Mouse (Mus musculus): ENCODE results near the gene Zfp51. TPM values are rescaled to one million over a fixed set of nuclear protein-coding genes. Genes with fewer than 3 reads are reported as not detected.
A peak's percentile ranks its signal among the peaks of the same experiment; 100 is the strongest.
"Not testable (repeated sequence)": the region's sequence is repeated elsewhere in the genome, so short reads cannot be mapped to it uniquely, and the experiment has no call there.

Zfp51 gene
- polyA plus RNA-seq, 2 experiments, result 2.3 to 6.9 TPM

GRCm38 (mm10) chr17:21463550-21463949 lies 13.4 kb downstream of the Zfp51 start:
- 81% methylated on average over 5 of the region's 5 CpGs for WGBS (ENCODE audit: insufficient replicate concordance)
- no peaks in the 10 kb centered on the region for H3K27me3 ChIP-seq (ENCODE audit: control insufficient read depth, insufficient read depth, low read length)
- no peaks in the 10 kb centered on the region for H3K4me1 ChIP-seq (replicated peaks; ENCODE audit: control insufficient read depth in 2 of 2, insufficient read depth in 2 of 2, low read length in 1 of 2)
- ATAC-seq (ENCODE audit: insufficient read depth) (no peak), DNase-seq (ENCODE audit: low read depth in 3 of 3, low spot score in 3 of 3) (no peak)
- no peaks in the 10 kb centered on the region for H3K9me3 ChIP-seq (ENCODE audit: control insufficient read depth, low read length)
- H3K4me3 ChIP-seq (ENCODE audit: insufficient read depth in 1 of 2, low read depth in 2 of 2, low read length in 2 of 2), result no peak overlapping the region
- H3K4me2 ChIP-seq (ENCODE audit: low read depth), result no peak overlapping the region
- H3K36me3 ChIP-seq (replicated peaks; ENCODE audit: control insufficient read depth, insufficient read depth, low read depth), result peaks cover 18% of the 10 kb centered on the region
- H3K9ac ChIP-seq (replicated peaks), result no peak overlapping the region
- H3K27ac ChIP-seq, result no peak overlapping the region
- TF ChIP-seq EP300 (IDR thresholded peaks at IDR 0.05; ENCODE audit: low read depth), result no peak
- no peak for TF ChIP-seq CTCF (IDR thresholded peaks at IDR 0.05; ENCODE audit: low read depth)

DNA sequence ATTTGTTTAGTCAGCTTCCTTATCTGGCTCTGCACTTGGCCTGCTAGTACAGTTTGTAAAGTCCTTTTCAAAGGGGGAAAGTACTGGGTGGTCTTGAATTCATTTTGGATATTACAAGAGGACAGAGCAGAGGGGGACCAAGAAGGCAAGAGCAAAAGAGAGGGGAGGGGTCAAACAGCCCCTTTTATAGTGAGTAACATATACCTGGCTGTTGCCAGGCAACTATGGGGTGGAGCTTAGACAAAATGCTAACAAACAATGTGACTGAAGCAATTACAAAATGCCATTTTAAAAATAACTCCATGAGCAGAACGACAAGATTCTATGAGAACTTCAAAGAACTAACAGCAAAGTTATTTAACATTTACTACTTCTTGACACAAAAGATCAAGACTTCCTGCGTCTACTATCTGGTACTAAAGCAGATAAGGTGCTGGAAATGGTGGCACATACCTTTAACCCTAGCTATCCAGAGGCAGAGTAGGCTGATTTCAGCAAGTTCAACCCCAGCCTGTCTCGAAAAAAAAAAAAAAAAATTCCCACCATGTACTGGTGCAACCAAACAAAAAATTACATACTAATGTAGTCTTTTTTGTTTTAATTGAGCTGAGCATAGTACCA lies 22.0 kb downstream of the Zfp51 start:
- DNase-seq (ENCODE audit: low read depth in 3 of 3, low spot score in 3 of 3), result no peak

GRCm38 (mm10) chr17:21472653-21473307 lies 22.6 kb downstream of the Zfp51 start:
- peaks cover 13 to 19% of the 10 kb centered on the region in 2 experiments for H3K4me1 ChIP-seq (replicated peaks; ENCODE audit: control insufficient read depth in 2 of 2, insufficient read depth in 2 of 2, low read length in 1 of 2)
- no peak overlapping the region for H3K9ac ChIP-seq (replicated peaks)
- peak overlapping the region; percentile 34 for H3K4me2 ChIP-seq (ENCODE audit: low read depth)
- H3K27me3 ChIP-seq (ENCODE audit: control insufficient read depth, insufficient read depth, low read length), result no peaks in the 10 kb centered on the region
- no peak overlapping the region for H3K27ac ChIP-seq
- no peaks in the 10 kb centered on the region for H3K9me3 ChIP-seq (ENCODE audit: control insufficient read depth, low read length)
- DNase-seq (ENCODE audit: low read depth in 3 of 3, low spot score in 3 of 3), result peak in 2 of 3 experiments; percentile 31 to 33
- H3K4me3 ChIP-seq (ENCODE audit: insufficient read depth in 1 of 2, low read depth in 2 of 2, low read length in 2 of 2), result no peak overlapping the region
- no peaks in the 10 kb centered on the region for H3K36me3 ChIP-seq (replicated peaks; ENCODE audit: control insufficient read depth, insufficient read depth, low read depth)
- 10% methylated on average over 2 of the region's 2 CpGs for WGBS (ENCODE audit: insufficient replicate concordance)
- peak; percentile 81 for ATAC-seq (ENCODE audit: insufficient read depth)
- TF ChIP-seq CTCF (IDR thresholded peaks at IDR 0.05; ENCODE audit: low read depth) (no peak), EP300 (IDR thresholded peaks at IDR 0.05; ENCODE audit: low read depth) (peak; percentile 59; the same call in 1 of the 2 replicates)

More for the DNA sequence above, 22.0 kb downstream of the Zfp51 start:
- H3K9ac ChIP-seq (replicated peaks), result no peak overlapping the region
- H3K4me1 ChIP-seq (replicated peaks; ENCODE audit: control insufficient read depth in 2 of 2, insufficient read depth in 2 of 2, low read length in 1 of 2), result peaks cover 13 to 19% of the 10 kb centered on the region in 2 experiments
- H3K36me3 ChIP-seq (replicated peaks; ENCODE audit: control insufficient read depth, insufficient read depth, low read depth), result no peaks in the 10 kb centered on the region
- peak; percentile 59; the same call in 1 of the 2 replicates for ATAC-seq (ENCODE audit: insufficient read depth)
- no peak overlapping the region for H3K4me3 ChIP-seq (ENCODE audit: insufficient read depth in 1 of 2, low read depth in 2 of 2, low read length in 2 of 2)
- H3K4me2 ChIP-seq (ENCODE audit: low read depth), result no peak overlapping the region
- WGBS (ENCODE audit: insufficient replicate concordance), result 23% methylated on average over 3 of the region's 3 CpGs
- H3K9me3 ChIP-seq (ENCODE audit: control insufficient read depth, low read length), result no peaks in the 10 kb centered on the region
- TF ChIP-seq CTCF (IDR thresholded peaks at IDR 0.05; ENCODE audit: low read depth) (no peak), EP300 (IDR thresholded peaks at IDR 0.05; ENCODE audit: low read depth) (no peak)
- no peak overlapping the region for H3K27ac ChIP-seq
- no peaks in the 10 kb centered on the region for H3K27me3 ChIP-seq (ENCODE audit: control insufficient read depth, insufficient read depth, low read length)

DNA sequence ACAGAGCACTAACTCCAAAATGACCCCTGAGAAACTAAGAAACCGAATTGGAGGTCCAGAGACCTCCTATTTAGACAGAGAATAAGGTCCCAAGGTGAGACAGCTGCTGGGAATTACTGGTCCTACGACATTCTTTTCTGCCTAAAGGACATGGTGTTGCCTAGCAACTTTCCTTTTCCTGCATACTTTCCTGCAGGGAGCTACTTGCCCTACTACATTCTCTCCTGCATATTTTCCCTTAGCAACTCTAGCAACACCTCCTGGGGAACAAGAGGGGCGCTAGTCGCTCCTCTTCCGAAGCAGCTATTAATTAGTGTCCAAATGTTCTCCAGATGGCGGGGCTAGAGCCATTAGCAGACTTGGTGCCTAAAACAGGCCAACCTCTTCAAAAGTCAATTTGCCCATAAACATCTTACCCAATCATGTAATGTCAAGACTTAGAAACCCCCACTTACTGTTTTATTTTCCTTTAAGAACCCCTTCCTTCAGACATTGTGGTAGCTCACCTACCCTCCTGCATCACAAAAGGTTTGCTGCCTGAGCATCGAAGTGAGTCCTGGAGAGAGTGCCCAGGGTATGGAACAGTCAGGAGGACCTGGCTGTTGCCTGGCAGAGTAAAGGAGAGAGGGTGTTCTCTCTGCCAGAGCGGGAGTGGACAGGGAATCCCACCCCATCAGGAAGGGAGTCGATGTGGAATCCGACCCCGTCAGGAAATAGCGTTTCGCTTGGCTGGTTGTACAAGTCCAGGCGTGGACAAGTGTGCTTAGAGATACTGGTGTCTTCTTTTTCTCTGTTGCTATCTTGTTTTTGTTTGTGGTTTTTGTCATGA lies 23.4 kb downstream of the Zfp51 start:
- no peak overlapping the region for H3K27ac ChIP-seq
- no peak overlapping the region for H3K4me3 ChIP-seq (ENCODE audit: insufficient read depth in 1 of 2, low read depth in 2 of 2, low read length in 2 of 2)
- no peaks in the 10 kb centered on the region for H3K36me3 ChIP-seq (replicated peaks; ENCODE audit: control insufficient read depth, insufficient read depth, low read depth)
- ATAC-seq (ENCODE audit: insufficient read depth) (peak; percentile 17; the same call in 1 of the 2 replicates), DNase-seq (ENCODE audit: low read depth in 3 of 3, low spot score in 3 of 3) (no peak)
- 19% methylated on average over 14 of the region's 14 CpGs for WGBS (ENCODE audit: insufficient replicate concordance)
- peak overlapping the region; percentile 34 for H3K4me2 ChIP-seq (ENCODE audit: low read depth)
- no peak for TF ChIP-seq EP300 (IDR thresholded peaks at IDR 0.05; ENCODE audit: low read depth)
- TF ChIP-seq CTCF (IDR thresholded peaks at IDR 0.05; ENCODE audit: low read depth), result no peak
- no peak overlapping the region for H3K9ac ChIP-seq (replicated peaks)
- no peaks in the 10 kb centered on the region for H3K27me3 ChIP-seq (ENCODE audit: control insufficient read depth, insufficient read depth, low read length)
- no peaks in the 10 kb centered on the region for H3K9me3 ChIP-seq (ENCODE audit: control insufficient read depth, low read length)
- H3K4me1 ChIP-seq (replicated peaks; ENCODE audit: control insufficient read depth in 2 of 2, insufficient read depth in 2 of 2, low read length in 1 of 2), result peaks cover 13 to 19% of the 10 kb centered on the region in 2 experiments

DNA sequence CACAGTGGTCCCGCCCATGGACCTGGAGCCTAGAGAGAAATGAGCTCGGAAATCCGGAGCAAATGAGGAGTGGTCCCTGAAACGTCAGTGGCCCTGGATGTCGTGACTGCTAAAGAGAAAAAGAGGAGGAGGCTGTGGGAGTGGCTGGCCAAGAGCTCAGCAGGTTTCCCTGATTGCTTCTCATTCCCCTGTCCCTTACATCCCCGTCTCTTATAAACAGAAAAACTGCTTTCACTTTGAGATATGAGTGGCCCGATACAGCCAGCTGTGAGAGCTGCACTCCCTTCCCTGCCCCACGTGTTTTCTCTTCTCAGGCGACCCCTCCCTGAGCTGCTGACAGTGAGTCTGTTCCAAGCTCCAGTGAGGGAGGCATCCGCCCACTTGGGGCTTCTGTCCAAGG lies 24.6 kb downstream of the Zfp51 start:
- H3K4me3 ChIP-seq (ENCODE audit: insufficient read depth in 1 of 2, low read depth in 2 of 2, low read length in 2 of 2), result peak overlapping the region in 1 of 2 experiments; percentile 46; a peak in 2 of 4 replicates
- ATAC-seq (ENCODE audit: insufficient read depth); H3K27me3 ChIP-seq (ENCODE audit: control insufficient read depth, insufficient read depth, low read length); H3K27ac ChIP-seq; H3K9ac ChIP-seq (replicated peaks); H3K9me3 ChIP-seq (ENCODE audit: control insufficient read depth, low read length); H3K36me3 ChIP-seq (replicated peaks; ENCODE audit: control insufficient read depth, insufficient read depth, low read depth); DNase-seq (ENCODE audit: low read depth in 3 of 3, low spot score in 3 of 3): not testable (repeated sequence)
- peak overlapping the region; percentile 43 for H3K4me2 ChIP-seq (ENCODE audit: low read depth)
- H3K4me1 ChIP-seq (replicated peaks; ENCODE audit: control insufficient read depth in 2 of 2, insufficient read depth in 2 of 2, low read length in 1 of 2), result peaks cover 13 to 19% of the 10 kb centered on the region in 2 experiments
- 5% methylated on average over 10 of the region's 10 CpGs for WGBS (ENCODE audit: insufficient replicate concordance)

DNA sequence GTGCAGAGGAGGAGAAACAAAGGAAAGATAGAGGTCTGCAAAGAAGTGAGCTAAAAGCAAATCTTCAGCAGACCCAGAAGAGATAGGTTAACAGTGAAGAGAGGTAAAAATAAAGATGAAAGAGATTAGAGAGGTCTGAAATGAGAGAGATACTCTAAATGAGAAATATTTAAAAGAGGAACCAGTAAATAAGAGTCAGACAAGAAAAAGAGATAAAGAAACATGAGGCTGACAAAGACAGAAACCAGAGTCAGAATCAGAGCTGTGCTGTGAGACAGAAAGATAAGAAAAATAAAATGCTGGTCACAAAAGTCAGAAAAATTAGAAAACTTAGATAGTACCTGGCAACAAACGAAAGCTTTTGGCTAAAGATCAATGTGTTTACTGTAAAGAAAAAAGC lies 25.1 kb downstream of the Zfp51 start:
- not testable (repeated sequence) for H3K27ac ChIP-seq; H3K9me3 ChIP-seq (ENCODE audit: control insufficient read depth, low read length); H3K9ac ChIP-seq (replicated peaks); DNase-seq (ENCODE audit: low read depth in 3 of 3, low spot score in 3 of 3); H3K4me2 ChIP-seq (ENCODE audit: low read depth); ATAC-seq (ENCODE audit: insufficient read depth); H3K4me3 ChIP-seq (ENCODE audit: insufficient read depth in 1 of 2, low read depth in 2 of 2, low read length in 2 of 2); H3K27me3 ChIP-seq (ENCODE audit: control insufficient read depth, insufficient read depth, low read length); H3K36me3 ChIP-seq (replicated peaks; ENCODE audit: control insufficient read depth, insufficient read depth, low read depth)
- 23% methylated on average over 1 of the region's 1 CpGs for WGBS (ENCODE audit: insufficient replicate concordance)
- peaks cover 13 to 19% of the 10 kb centered on the region in 2 experiments for H3K4me1 ChIP-seq (replicated peaks; ENCODE audit: control insufficient read depth in 2 of 2, insufficient read depth in 2 of 2, low read length in 1 of 2)

DNA sequence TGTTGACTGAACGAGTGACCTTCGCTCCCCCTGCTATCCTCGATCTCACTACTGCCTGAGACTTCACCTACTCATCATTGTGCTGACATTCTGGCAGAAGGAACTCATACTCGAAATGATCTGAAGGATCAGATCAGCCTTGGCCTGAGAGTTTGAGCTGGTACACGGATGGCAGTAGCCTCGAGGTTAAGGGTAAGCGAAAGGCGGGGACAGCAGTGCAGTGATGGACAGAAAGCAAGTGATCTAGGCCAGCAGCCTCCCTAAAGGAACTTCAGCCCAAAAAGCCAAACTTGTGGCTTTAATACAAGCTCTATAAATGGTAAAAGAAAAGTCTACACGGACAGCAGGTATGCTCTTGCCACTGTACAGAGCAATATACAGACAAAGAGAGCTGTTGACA lies 26.2 kb downstream of the Zfp51 start:
- not testable (repeated sequence) for H3K4me3 ChIP-seq (ENCODE audit: insufficient read depth in 1 of 2, low read depth in 2 of 2, low read length in 2 of 2); H3K27me3 ChIP-seq (ENCODE audit: control insufficient read depth, insufficient read depth, low read length); H3K9ac ChIP-seq (replicated peaks); H3K4me2 ChIP-seq (ENCODE audit: low read depth); DNase-seq (ENCODE audit: low read depth in 3 of 3, low spot score in 3 of 3); H3K27ac ChIP-seq; H3K36me3 ChIP-seq (replicated peaks; ENCODE audit: control insufficient read depth, insufficient read depth, low read depth); H3K9me3 ChIP-seq (ENCODE audit: control insufficient read depth, low read length); ATAC-seq (ENCODE audit: insufficient read depth)
- WGBS (ENCODE audit: insufficient replicate concordance), result 51% methylated on average over 4 of the region's 9 CpGs
- H3K4me1 ChIP-seq (replicated peaks; ENCODE audit: control insufficient read depth in 2 of 2, insufficient read depth in 2 of 2, low read length in 1 of 2), result peaks cover 13 to 19% of the 10 kb centered on the region in 2 experiments

Data from liver, embryonic 14.5 days (tissue).